Mouse (Mus musculus) stomach, postnatal 0 days (tissue): ENCODE data around the gene Fhit.

Experiments
- CTCF ChIP-seq: IDR thresholded peaks from 2 replicates; pipeline ENCODE4 v1.5.1; 2016; ENCODE audit warnings: antibody characterized with exemption, low read depth, mild to moderate bottlenecking, moderate library complexity
- EP300 ChIP-seq: optimal IDR thresholded peaks from 2 replicates; pipeline ENCODE3; 2016; ENCODE audit warnings: antibody characterized with exemption

- TF ChIP-seq CTCF (no peak), EP300 (no peak)
These were observed 1082.8 kb downstream of the Fhit start for GRCm38 (mm10) chr14:10079062-10079461.
